Mouse (Mus musculus) embryonic facial prominence, embryonic 11.5 days (tissue): Measurements from ENCODE around the gene Myg1. TPM values are rescaled to one million over a fixed set of nuclear protein-coding genes. Genes with fewer than 3 reads are reported as not detected.

Experiments used
- ATAC-seq: fragments of 200-750 bp; cut with Nextera tagmentation; replicated peaks from 2 replicates; pipeline ENCODE4 v1.8.0; 2017; ENCODE audit warnings: low read depth; ENCODE audit not compliant: insufficient number of reproducible peaks, low FRiP score, low TSS enrichment
- DNase-seq: peaks from one replicate; pipeline ENCODE4 v3.0.0-alpha.2; 2015; ENCODE audit warnings: low spot score
- H3K27ac ChIP-seq: fragments of 300-500 bp; sonication (generic); replicated peaks from 2 replicates; pipeline ENCODE4 v1.5.1; 2014; ENCODE audit warnings: mild to moderate bottlenecking, low read depth, low read length, control low read depth
- H3K27me3 ChIP-seq: fragments of 300-500 bp; sonication (generic); 2 replicates; pipeline ENCODE4 v1.6.1; 2014; ENCODE audit warnings: mild to moderate bottlenecking, low read length, moderate library complexity, mixed read lengths; ENCODE audit not compliant: control insufficient read depth, insufficient read depth
- H3K36me3 ChIP-seq: fragments of 300-500 bp; sonication (generic); replicated peaks from 2 replicates; pipeline ENCODE4 v1.6.1; 2014; ENCODE audit warnings: low read depth, mild to moderate bottlenecking, low read length, moderate library complexity, mixed read lengths; ENCODE audit not compliant: control insufficient read depth, insufficient read depth
- H3K4me1 ChIP-seq: fragments of 300-500 bp; sonication (generic); 2 replicates; pipeline ENCODE4 v1.6.1; 2014; ENCODE audit warnings: low read length, mixed read lengths; ENCODE audit not compliant: control insufficient read depth, insufficient read depth
- H3K4me2 ChIP-seq: fragments of 300-500 bp; sonication (generic); 2 replicates; pipeline ENCODE4 v1.6.1; 2014; ENCODE audit warnings: low read depth, mild to moderate bottlenecking, control low read depth, low read length, moderate library complexity
- H3K4me3 ChIP-seq: fragments of 300-500 bp; sonication (generic); 2 replicates; pipeline ENCODE4 v1.5.1; 2014; ENCODE audit warnings: low read depth, low read length, control low read depth
- H3K9ac ChIP-seq: fragments of 300-500 bp; sonication (generic); replicated peaks from 2 replicates; pipeline ENCODE4 v1.6.1; 2014; ENCODE audit warnings: mild to moderate bottlenecking, control low read depth, low read length
- H3K9me3 ChIP-seq: fragments of 300-500 bp; sonication (generic); replicated peaks from 2 replicates; pipeline ENCODE4 v1.6.1; 2016; ENCODE audit warnings: mild to moderate bottlenecking, low read length, inconsistent platforms, mixed read lengths; ENCODE audit not compliant: control insufficient read depth
- WGBS: fragments of 180-500 bp; shearing (Covaris S2); extraction: QIAGEN DNeasy Blood & Tissue Kit; methylation state at CpG from one replicate; pipeline ENCODE4 v1.1.7; 2014; 5-methylcytosine and 5-hydroxymethylcytosine counted together
- polyA plus RNA-seq: library from polyadenylated mRNA; unstranded; fragments of >200 nt; fragmentation: Nextera tagmentation; extraction: Ambion mirVana; gene quantifications from 2 replicates; pipeline ENCODE4 v1.2.1, GENCODE M21; 2014

Gene Myg1
- polyA plus RNA-seq, 1 experiment from 2014 or later: 101 TPM

GRCm38 (mm10) chr15:102350138-102350941 lies 18.8 kb downstream of the Myg1 start, which contains the start of gene Aaas:
TSS of gene Aaas (minus strand) at chr15:102350771.
- under 1% methylated on average over 56 of the region's 56 CpGs for WGBS
- Histone ChIP-seq H3K4me2 (peak within 1 kb of the TSS; percentile 57), H3K27ac (peak within 1 kb of the TSS; percentile 66), H3K4me3 (peak within 1 kb of the TSS; percentile 75), H3K27me3 (no peaks in the 10 kb centered on the region), H3K4me1 (no peaks in the 10 kb centered on the region; the same call in 1 of the 2 replicates), H3K9me3 (no peaks in the 10 kb centered on the region), H3K36me3 (peaks cover 5% of the 10 kb centered on the region), H3K9ac (peak within 1 kb of the TSS; percentile 83)
- peak; percentile 81 for ATAC-seq
- DNase-seq: peak; percentile 98

GRCm38 (mm10) chr15:102350942-102351291 lies 19.4 kb downstream of the Myg1 start:
- Histone ChIP-seq H3K4me1 (peaks cover 2% of the 10 kb centered on the region; the same call in 1 of the 2 replicates), H3K4me3 (peak overlapping the region; percentile 75), H3K4me2 (peak overlapping the region; percentile 47), H3K9ac (peak overlapping the region; percentile 48), H3K9me3 (no peaks in the 10 kb centered on the region), H3K36me3 (peaks cover 5% of the 10 kb centered on the region), H3K27ac (no peak overlapping the region), H3K27me3 (no peaks in the 10 kb centered on the region)
- DNase-seq (no peak), ATAC-seq (peak; percentile 2; the same call in 1 of the 2 replicates)
- 12% methylated on average over 11 of the region's 11 CpGs for WGBS

GRCm38 (mm10) chr15:102352177-102352576 lies 20.7 kb downstream of the Myg1 start:
- no peak overlapping the region for H3K9ac ChIP-seq
- H3K36me3 ChIP-seq: no peaks in the 10 kb centered on the region
- H3K9me3 ChIP-seq: no peaks in the 10 kb centered on the region
- no peak overlapping the region; the same call in 1 of the 2 replicates for H3K4me2 ChIP-seq
- H3K4me3 ChIP-seq: no peak overlapping the region
- ATAC-seq (no peak), DNase-seq (no peak)
- peaks cover 6% of the 10 kb centered on the region; the same call in 1 of the 2 replicates for H3K4me1 ChIP-seq
- H3K27ac ChIP-seq: no peak overlapping the region
- no peaks in the 10 kb centered on the region for H3K27me3 ChIP-seq
- 57% methylated on average over 2 of the region's 2 CpGs for WGBS

- Histone ChIP-seq H3K36me3 (no peaks in the 10 kb centered on the region), H3K9ac (no peak overlapping the region), H3K4me3 (no peak overlapping the region), H3K4me2 (no peak overlapping the region), H3K4me1 (peaks cover 15% of the 10 kb centered on the region), H3K27ac (no peak overlapping the region), H3K9me3 (no peaks in the 10 kb centered on the region), H3K27me3 (peaks cover 9% of the 10 kb centered on the region; the same call in 1 of the 2 replicates)
- no peak for ATAC-seq
- 78% methylated on average over 2 of the region's 2 CpGs for WGBS
- peak; percentile 33 for DNase-seq
These were observed 22.5 kb downstream of the Myg1 start for GRCm38 (mm10) chr15:102353986-102354385.

GRCm38 (mm10) chr15:102355134-102355870 lies 23.8 kb downstream of the Myg1 start:
- peak overlapping the region; percentile 83 for H3K27ac ChIP-seq
- peaks cover 15% of the 10 kb centered on the region for H3K4me1 ChIP-seq
- H3K36me3 ChIP-seq: no peaks in the 10 kb centered on the region
- WGBS: under 1% methylated on average over 48 of the region's 49 CpGs
- H3K27me3 ChIP-seq: peaks cover 10% of the 10 kb centered on the region; the same call in 1 of the 2 replicates
- ATAC-seq (peak; percentile 61), DNase-seq (peak; percentile 77)
- H3K4me2 ChIP-seq: peak overlapping the region; percentile 91
- H3K4me3 ChIP-seq: peak overlapping the region; percentile 42
- peak overlapping the region; percentile 88 for H3K9ac ChIP-seq
- no peaks in the 10 kb centered on the region for H3K9me3 ChIP-seq

GRCm38 (mm10) chr15:102355871-102356441 lies 24.4 kb downstream of the Myg1 start:
- no peaks in the 10 kb centered on the region for H3K36me3 ChIP-seq
- under 1% methylated on average over 38 of the region's 38 CpGs for WGBS
- H3K9ac ChIP-seq: peak overlapping the region; percentile 88
- ATAC-seq (peak; percentile 16), DNase-seq (peak; percentile 66)
- no peaks in the 10 kb centered on the region for H3K9me3 ChIP-seq
- H3K4me3 ChIP-seq: peak overlapping the region; percentile 42
- peaks cover 10% of the 10 kb centered on the region; the same call in 1 of the 2 replicates for H3K27me3 ChIP-seq
- peaks cover 15% of the 10 kb centered on the region for H3K4me1 ChIP-seq
- peak overlapping the region; percentile 91 for H3K4me2 ChIP-seq
- H3K27ac ChIP-seq: peak overlapping the region; percentile 83

- ATAC-seq (no peak; the same call in 1 of the 2 replicates), DNase-seq (peak; percentile 62)
- peaks cover 10% of the 10 kb centered on the region; the same call in 1 of the 2 replicates for H3K27me3 ChIP-seq
- H3K9ac ChIP-seq: peak overlapping the region; percentile 88
- peak overlapping the region; percentile 83; the same call in 1 of the 2 replicates for H3K27ac ChIP-seq
- H3K9me3 ChIP-seq: no peaks in the 10 kb centered on the region
- H3K4me1 ChIP-seq: peaks cover 15% of the 10 kb centered on the region
- WGBS: 19% methylated on average over 16 of the region's 16 CpGs
- H3K4me2 ChIP-seq: peak overlapping the region; percentile 91
- no peaks in the 10 kb centered on the region for H3K36me3 ChIP-seq
- no peak overlapping the region for H3K4me3 ChIP-seq
These were observed 25.2 kb downstream of the Myg1 start for GRCm38 (mm10) chr15:102356501-102357325.
